Mouse (Mus musculus) gastrocnemius, postnatal 25 days (tissue): Measurements from ENCODE around the gene Ppp1r3g. TPM values are rescaled to one million over a fixed set of nuclear protein-coding genes. Genes with fewer than 3 reads are reported as not detected.

ENCODE experiments used
- DNase-seq: peaks from one replicate; pipeline ENCODE4 v3.0.0; 2022
- total RNA-seq, 2 experiments: library from RNA; stranded (reverse); gene quantifications; 1 replicate in 1 of 2; 2 replicates in 1 of 2; pipeline ENCODE4 v1.2.3; 2021

The Ppp1r3g gene
- total RNA-seq, 2 experiments from 2014 or later, result not detected

DNA sequence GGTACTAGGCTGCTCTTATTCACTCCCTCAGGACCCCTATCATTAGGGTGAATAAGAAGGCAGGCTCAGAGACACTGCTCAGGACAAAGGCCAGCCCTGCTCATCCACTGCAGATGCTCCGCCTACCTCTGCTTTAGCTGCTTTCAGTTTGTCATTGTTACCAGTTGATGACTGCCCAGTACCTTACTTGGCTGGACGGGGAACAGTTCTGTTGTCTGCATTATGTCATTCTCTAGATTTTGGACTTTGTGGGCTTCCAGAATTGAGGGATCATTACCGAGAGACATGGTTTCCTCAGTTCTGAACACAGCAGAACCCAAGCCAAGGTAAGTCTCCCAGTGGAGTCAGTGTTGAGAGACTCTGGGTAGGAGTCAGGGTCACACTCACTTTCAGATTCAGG lies 36.6 kb downstream of the Ppp1r3g start:
- DNase-seq, result no peak

- no peak for DNase-seq
Observed at GRCm38 (mm10) chr13:35995696-35996426, 37.2 kb downstream of the Ppp1r3g start.

GRCm38 (mm10) chr13:35997606-35998005 lies 39.0 kb downstream of the Ppp1r3g start:
- DNase-seq, result no peak

- no peak for DNase-seq
Observed at GRCm38 (mm10) chr13:36000798-36001197, 42.2 kb downstream of the Ppp1r3g start.

GRCm38 (mm10) chr13:36009981-36010380 lies 51.3 kb downstream of the Ppp1r3g start:
- no peak for DNase-seq

GRCm38 (mm10) chr13:36015636-36016035 lies 57.0 kb downstream of the Ppp1r3g start:
- no peak for DNase-seq

- no peak for DNase-seq
Observed at GRCm38 (mm10) chr13:36018017-36018416, 59.4 kb downstream of the Ppp1r3g start.

DNA sequence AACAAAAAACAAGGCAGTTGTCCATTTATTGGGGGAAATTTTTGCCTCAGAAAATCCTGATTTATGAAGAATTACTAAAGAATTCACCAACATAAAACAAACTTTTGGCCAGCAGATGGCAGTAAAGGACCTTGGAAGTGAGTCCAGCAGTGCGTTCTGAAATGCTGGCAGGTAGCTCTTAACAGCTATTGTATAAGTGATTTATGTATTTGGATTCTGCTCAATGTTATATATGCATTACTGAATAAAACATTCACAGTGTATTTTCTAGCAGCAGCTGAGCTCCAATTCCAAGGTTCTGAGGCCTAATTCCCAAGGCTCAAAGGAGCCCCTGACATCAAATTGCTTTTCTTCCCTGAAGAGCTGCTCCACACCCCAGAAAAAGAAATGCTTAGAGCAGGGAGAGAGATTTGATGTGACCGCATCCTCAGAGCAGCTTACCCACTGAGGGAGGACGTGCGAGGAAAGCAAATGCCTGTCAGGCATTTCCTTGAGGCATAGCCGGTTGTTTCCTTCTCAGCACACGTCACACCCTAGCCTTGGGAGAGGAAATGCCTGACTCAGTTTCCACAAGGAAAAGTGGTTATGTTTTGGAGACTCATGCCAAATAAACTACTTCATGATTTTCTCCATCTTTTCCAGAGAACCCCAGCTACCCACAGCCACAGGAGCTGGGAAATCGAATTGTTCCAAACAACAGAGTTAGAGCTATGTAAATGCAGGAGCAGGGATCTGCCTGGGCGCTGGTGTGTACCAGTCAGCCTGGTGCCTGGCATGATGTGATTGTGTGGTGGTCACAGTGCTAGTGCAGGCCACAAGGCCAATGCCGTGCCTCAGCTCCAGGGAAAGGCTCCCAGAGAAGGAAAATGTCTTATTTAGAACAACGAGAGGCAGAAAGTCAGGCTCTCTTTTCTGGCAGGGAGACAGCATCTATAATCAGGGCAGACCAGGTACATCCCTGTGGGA lies 61.0 kb downstream of the Ppp1r3g start:
- DNase-seq, result no peak

Other genes with a start within 250 kb of the Ppp1r3g start
- 10 to 100 TPM; 11.0 to 12.9 TPM for gene Rpp40, start 52.5 kb upstream of the Ppp1r3g start, total RNA-seq
- 10 to 100 TPM; 37.2 to 37.9 TPM for gene Fars2, start 158.6 kb downstream of the Ppp1r3g start, total RNA-seq
- gene Lyrm4, start 158.7 kb downstream of the Ppp1r3g start, total RNA-seq, result 1 to 10 TPM; 5.8 TPM